Mouse (Mus musculus): ENCODE measurements around the gene Faf2.
A peak's percentile ranks its signal among the peaks of the same experiment; 100 is the strongest.

The Faf2 gene

DNA sequence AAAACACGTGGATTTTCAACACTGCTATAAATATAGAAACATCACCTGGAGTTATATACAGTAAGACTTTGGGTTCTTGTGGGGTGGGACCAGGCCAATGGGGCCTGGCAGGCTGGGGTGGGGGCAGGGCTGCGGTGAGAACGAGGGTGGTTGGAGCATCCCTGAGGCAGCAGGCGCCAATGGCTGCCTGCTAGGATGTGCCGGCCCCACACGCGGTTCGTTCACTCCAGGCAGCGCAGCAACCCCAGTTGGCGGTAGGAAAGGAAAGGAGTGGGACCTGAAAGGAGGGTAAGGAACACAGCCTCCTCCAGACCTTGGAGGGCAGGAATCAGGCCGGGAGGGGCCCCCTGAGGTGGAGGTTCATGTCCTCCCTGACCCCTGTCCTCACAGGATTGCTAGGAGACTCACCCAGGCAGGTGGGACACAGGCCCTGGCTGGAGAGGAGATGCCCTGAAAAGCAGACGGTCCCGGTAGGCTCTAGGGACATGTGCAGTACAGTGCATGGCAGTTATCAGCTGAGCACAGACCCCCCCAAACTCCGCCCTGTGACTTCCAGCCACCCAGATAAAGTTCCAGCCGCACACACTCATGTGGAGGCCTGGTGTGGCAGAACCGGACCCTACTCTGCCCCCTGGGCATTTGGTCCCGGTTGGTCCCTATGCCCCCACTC, 58.7 kb downstream of the Faf2 start:
- peak; percentile 88 for DNase-seq (ENCODE audit: low spot score)

DNA sequence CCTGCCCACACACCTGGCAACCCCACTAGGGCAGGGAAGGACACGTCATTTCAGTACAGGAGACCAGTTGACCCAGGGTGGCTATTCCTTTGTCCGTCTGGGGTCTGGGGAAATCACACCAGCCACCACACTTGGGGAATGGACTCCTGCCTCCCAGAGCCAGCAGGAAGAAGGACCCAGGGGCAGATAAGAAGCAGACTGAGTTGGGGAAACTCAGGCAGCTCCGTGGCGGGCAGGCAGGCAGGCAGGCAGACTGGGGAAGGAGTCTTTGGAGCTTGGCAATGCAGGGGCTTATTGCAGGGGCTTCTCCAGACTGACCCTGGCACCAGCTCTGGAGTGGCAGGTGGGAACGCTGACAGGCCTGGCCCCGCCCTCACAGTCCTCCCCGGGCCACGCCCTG, 59.7 kb downstream of the Faf2 start:
- peak; percentile 30 for DNase-seq (ENCODE audit: low spot score)

DNA sequence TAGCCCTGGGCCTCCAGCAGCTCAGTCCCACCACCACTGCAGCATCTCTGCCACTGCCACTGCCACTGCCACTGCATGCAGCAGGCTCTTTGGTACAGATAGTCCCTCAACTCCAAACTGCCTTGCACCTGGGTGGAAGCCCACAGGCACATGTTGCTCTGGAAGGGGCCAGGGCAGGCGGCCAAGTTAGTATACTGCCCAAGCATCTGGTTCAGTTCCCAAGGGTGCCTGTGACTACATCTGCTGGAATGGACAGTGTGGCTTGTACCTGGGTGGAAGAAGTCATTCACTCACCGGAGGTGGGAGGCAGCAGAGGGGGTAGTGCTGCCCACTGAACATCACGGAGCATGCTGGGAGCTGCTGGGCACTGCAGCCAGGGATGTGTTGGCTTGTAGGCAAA, 61.7 kb downstream of the Faf2 start:
- DNase-seq (ENCODE audit: low spot score): no peak

DNA sequence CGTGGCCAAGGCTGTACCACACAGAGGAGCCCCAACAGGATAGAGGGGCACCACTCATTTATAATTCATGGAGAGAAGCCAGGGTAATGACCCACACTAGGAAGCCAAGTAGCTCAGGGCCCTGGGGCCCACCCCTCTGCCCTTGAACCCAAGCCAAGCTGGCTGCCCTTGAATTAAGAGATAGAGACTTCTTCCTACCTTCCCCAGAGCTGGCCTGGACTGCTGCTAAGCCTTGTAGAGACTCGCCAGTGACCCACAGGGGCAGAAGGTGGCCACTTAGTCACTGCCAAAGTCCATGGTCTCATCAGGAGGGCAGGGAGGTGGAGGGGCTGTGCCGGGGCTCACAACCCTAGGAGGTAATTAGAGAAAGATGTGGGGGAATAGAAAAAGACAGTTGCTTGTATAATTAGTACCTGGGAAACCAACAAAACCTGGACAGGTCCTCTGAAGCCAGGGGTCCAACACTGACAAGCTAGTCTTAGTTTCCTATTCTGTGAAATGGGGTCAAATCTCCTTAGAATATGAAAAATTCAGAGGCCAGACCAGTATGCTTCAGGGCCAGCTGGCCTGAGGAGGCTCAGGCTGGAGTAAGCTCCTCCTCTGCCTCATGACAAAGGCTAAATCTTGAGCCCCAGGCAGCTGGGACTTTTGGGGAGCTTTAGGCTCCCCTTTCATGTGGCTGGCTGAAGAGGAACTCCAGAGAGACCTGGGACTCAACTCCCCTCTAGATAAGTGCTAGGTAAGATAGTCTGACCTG, 62.7 kb downstream of the Faf2 start:
- no peak for DNase-seq (ENCODE audit: low spot score)

GRCm38 (mm10) chr13:54685174-54685573, 63.6 kb downstream of the Faf2 start:
- DNase-seq (ENCODE audit: low spot score): no peak

DNA sequence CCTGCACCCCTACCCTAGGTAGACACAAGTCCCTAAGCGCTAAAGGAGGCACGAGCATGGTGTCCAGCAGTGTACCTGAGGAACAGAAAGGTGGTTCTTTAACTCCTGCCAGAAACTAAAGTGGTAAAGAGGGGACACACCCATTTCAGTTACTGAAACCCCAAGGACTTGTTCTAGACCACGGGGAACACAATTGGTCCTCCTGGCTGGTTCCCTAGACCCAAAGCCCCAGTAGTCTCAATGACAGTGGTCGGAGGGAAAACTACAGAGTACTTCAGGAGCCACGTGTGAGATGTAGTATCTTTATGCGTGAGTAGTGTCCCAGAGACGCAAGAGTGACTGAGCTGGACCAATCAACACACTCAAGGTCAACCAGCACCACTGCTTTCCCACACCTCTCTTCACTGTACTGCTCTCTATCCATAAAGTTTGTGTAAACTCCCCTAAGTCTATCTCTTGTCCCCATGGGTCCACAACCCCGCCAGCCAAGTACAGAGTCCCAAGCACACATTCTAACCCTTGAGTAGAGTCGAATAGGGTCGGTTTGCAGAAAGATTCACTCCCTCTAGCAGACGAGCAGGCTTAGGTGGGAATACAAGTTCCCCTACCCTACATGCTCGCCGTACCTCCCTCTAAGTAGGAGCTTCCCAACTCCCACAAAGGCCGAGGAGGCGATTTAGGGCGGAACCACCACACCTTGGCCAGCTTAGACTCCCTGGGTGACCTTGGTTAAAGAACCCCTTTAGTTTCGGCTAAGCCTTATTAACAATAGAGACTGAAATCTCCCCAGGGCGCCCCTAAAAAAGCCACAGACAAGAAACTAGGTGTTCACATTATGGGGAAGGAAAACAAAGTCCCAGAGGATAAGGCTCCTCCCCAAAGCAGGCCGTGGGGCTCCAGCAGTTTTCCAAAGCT, 64.8 kb downstream of the Faf2 start:
- peak; percentile 27 for DNase-seq (ENCODE audit: low spot score)

GRCm38 (mm10) chr13:54687096-54687495, 65.5 kb downstream of the Faf2 start:
- DNase-seq (ENCODE audit: low spot score): peak; percentile 47

- DNase-seq (ENCODE audit: low spot score): peak; percentile 93
These were observed 66.2 kb downstream of the Faf2 start for GRCm38 (mm10) chr13:54687575-54688424.

DNA sequence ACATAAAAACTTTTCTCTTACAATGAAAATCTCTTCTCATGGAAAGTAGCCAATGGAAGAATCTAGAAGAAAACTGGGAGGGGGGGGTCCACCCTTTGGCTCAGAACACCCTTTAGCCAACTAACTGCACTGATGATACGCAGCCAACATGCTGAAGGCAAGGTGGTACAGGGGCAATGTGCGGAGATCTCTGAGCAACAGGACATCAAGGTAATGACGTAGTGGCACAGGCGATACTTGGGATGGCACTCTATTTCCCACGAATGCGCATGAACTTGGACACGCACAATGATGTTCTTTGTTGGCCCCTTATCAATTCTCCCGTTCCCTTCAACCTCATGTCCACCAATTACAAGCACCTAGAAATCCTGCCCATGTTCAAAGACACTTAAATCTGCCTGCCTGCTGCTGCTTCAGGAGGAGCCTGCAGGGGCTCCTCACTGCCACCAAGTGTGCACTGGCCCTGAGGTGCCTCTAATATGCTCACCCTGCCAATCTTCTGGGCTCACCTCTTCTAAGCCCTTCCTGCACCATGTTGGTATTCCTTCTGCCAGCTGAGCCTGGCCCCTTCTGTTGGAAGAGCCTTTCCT, 68.7 kb downstream of the Faf2 start:
- DNase-seq (ENCODE audit: low spot score): no peak

DNA sequence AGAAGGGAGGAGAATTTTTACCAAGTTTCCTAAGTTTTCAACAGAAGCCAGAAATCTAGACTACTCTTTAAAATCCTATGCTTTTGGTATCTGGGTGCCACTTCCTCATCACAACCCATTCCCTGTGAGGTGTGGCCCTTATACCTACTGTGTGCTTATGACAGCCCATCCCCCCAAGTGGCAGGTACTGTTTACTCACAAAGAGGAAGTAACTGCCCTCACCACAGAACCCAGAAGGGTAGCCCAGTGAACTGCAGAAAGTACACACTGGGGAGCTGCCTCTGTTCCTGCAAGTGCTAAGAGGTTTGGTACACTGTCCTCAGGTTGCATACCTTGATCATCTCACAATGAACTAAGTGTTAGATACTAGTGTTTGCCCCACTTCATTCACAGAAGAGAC, 70.2 kb downstream of the Faf2 start:
- DNase-seq (ENCODE audit: low spot score): no peak

GRCm38 (mm10) chr13:54692711-54693557, 71.3 kb downstream of the Faf2 start:
- peak; percentile 29 for DNase-seq (ENCODE audit: low spot score)

GRCm38 (mm10) chr13:54693558-54694347, 72.2 kb downstream of the Faf2 start, which contains the start of gene Rnf44:
Gene Rnf44 (minus strand): TSS chr13:54693907.
- DNase-seq (ENCODE audit: low spot score): peak; percentile 98

- no peak for DNase-seq (ENCODE audit: low spot score)
These were observed 72.9 kb downstream of the Faf2 start for GRCm38 (mm10) chr13:54694348-54695060.

GRCm38 (mm10) chr13:54695479-54696230, 74.1 kb downstream of the Faf2 start:
- DNase-seq (ENCODE audit: low spot score): no peak

DNA sequence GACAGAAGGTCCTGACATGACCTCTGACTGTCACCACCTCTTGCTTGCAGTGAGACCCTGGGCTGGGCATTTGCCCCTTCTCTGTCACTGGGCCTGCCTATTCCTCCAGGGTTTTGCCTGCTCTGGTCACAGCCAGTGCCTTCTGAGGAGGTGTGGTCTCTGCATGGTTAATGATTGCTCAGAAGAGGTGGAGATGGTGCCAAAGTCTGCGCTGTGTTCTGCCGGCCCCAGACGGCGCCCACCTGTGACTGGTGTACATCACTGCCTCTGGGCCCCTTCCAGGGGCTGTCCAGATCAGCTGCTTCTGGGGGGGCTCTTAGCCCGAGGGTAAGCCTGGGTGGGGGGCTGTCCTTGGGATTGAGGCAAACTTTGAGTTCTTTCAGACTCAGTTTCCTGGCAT, 79.7 kb downstream of the Faf2 start, which contains the start of gene Cdhr2:
Gene Cdhr2, plus strand, starts transcription at position 219 of the 400 bp plus-strand sequence.
- no peak for DNase-seq (ENCODE audit: low spot score)

DNA sequence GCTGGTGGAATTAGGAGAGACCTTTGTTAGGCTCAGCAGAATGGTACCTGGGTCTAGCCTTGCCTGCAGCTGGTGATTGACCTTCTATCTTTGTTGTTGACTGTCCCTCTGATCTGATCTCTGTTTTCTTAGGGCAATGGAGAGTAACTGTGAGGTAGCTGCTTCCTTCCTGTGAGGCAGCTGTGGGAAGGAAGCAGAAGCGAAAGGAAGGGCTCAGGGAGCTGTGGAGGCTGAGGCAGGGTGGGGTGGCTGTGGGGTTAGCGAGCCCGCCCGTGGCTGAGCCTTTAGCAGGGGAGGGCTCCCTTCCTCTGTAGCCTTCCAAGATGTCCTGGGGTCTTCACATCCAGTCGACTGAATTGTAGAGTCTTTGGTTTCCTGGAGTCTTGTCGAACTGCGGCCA, 80.9 kb downstream of the Faf2 start:
- no peak for DNase-seq (ENCODE audit: low spot score)

- DNase-seq (ENCODE audit: low spot score): no peak
These were observed 83.3 kb downstream of the Faf2 start for GRCm38 (mm10) chr13:54704890-54705289.

GRCm38 (mm10) chr13:54710866-54711265, 89.3 kb downstream of the Faf2 start:
- DNase-seq (ENCODE audit: low spot score): no peak

Measured in c-Kit-positive CD71-positive TER-119-positive erythroid progenitor cells, embryonic 14.5 days (primary cell).